Mouse (Mus musculus): ENCODE measurements around the gene Grpel1.

GRCm38 (mm10) chr5:36445028-36445427 is 19.8 kb upstream of the Grpel1 start:
- TF ChIP-seq FOSL1 (IDR thresholded peaks at IDR 0.05; ENCODE audit: insufficient read depth, low read length, poor library complexity, severe bottlenecking) (no peak), CTCF (IDR thresholded peaks at IDR 0.05; ENCODE audit: control insufficient read depth, insufficient read depth, insufficient read length) (no peak), USF1 (IDR thresholded peaks at IDR 0.05; ENCODE audit: low read depth) (no peak)

All from C2C12 (cell line).